Comparison of ENCODE assay signal across 34 mouse cellular contexts in genomic region chr4:95439834-95440233, GRCm38 (mm10).
DNase-seq lines count a peak whose midpoint lies in the region; ATAC-seq and TF ChIP-seq lines count a peak whose summit lies in the region.
"Had no signal": no experiment of that assay in that cellular context is flagged by ENCODE, and none has a peak within 500 bp of the region (broad histone marks: within the 10 kb centered on the region; RNA-seq: fewer than 3 reads in every experiment).

No protein-coding gene starts in this region.

- H3K9ac ChIP-seq in forebrain, postnatal 0 days = no peak overlapping the region
- H3K9ac ChIP-seq: embryonic facial prominence, embryonic 12.5 days; intestine, embryonic 15.5 days; limb, embryonic 15.5 days; liver, embryonic 13.5 days; neural tube, embryonic 15.5 days; stomach, embryonic 15.5 days had no signal

- ATAC-seq in frontal cortex, adult (ENCODE audit: low TSS enrichment) = 0 out of 2 replicates have a peak, but pooled peaks have one; percentile 34
- no peak for ATAC-seq in forebrain, postnatal 0 days
- ATAC-seq: CD4-positive, CD25-positive, alpha-beta regulatory T cell, adult 4 months; forebrain, embryonic 14.5 days; hindbrain, postnatal 0 days; intestine, embryonic 15.5 days; lung, postnatal 0 days; Patski had no signal

- H3K27me3 ChIP-seq in forebrain, postnatal 0 days (ENCODE audit: insufficient read depth, low read length) = no peaks in the 10 kb centered on the region
- H3K27me3 ChIP-seq: embryonic facial prominence, embryonic 12.5 days; intestine, embryonic 15.5 days; limb, embryonic 15.5 days; liver, embryonic 13.5 days; neural tube, embryonic 15.5 days; Patski; stomach, embryonic 15.5 days had no signal

- no peak for TF ChIP-seq CTCF in forebrain, postnatal 0 days (IDR thresholded peaks at IDR 0.05; ENCODE audit: low read depth)

- H3K36me3 ChIP-seq in forebrain, postnatal 0 days (ENCODE audit: insufficient read depth) = no peaks in the 10 kb centered on the region
- H3K36me3 ChIP-seq: embryonic facial prominence, embryonic 12.5 days; intestine, embryonic 15.5 days; limb, embryonic 10.5 days; limb, embryonic 15.5 days; liver, embryonic 13.5 days; neural tube, embryonic 15.5 days; stomach, embryonic 15.5 days had no signal

- WGBS in forebrain, postnatal 0 days = 14% methylated on average over 1 of the region's 1 CpGs

- no peak overlapping the region for H3K27ac ChIP-seq in forebrain, postnatal 0 days (ENCODE audit: low read depth, low read length)
- H3K27ac ChIP-seq: embryonic facial prominence, embryonic 12.5 days; hindbrain, postnatal 0 days; intestine, embryonic 15.5 days; kidney, postnatal 0 days; limb, embryonic 10.5 days; limb, embryonic 15.5 days; liver, embryonic 13.5 days; macrophage; neural tube, embryonic 15.5 days; stomach, embryonic 15.5 days had no signal

- no peaks in the 10 kb centered on the region for H3K4me1 ChIP-seq in forebrain, postnatal 0 days (ENCODE audit: insufficient read depth)
- H3K4me1 ChIP-seq: intestine, embryonic 15.5 days; liver, embryonic 13.5 days; neural tube, embryonic 15.5 days had no signal

- H3K9me3 ChIP-seq in forebrain, postnatal 0 days (ENCODE audit: low read length) = no peaks in the 10 kb centered on the region
- H3K9me3 ChIP-seq: embryonic facial prominence, embryonic 12.5 days; intestine, embryonic 15.5 days; limb, embryonic 10.5 days; limb, embryonic 15.5 days; liver, embryonic 13.5 days; neural tube, embryonic 15.5 days; stomach, embryonic 15.5 days had no signal

- no peak overlapping the region for H3K4me2 ChIP-seq in forebrain, postnatal 0 days (ENCODE audit: low read depth)
- H3K4me2 ChIP-seq: embryonic facial prominence, embryonic 12.5 days; intestine, embryonic 15.5 days; limb, embryonic 15.5 days; liver, embryonic 13.5 days; neural tube, embryonic 15.5 days; stomach, embryonic 15.5 days had no signal

- H3K4me3 ChIP-seq in forebrain, postnatal 0 days (ENCODE audit: low read depth, low read length) = no peak overlapping the region
- H3K4me3 ChIP-seq: embryonic facial prominence, embryonic 12.5 days; intestine, embryonic 15.5 days; limb, embryonic 10.5 days; limb, embryonic 15.5 days; liver, embryonic 13.5 days; neural tube, embryonic 15.5 days; stomach, embryonic 15.5 days had no signal

- no peak for DNase-seq in frontal cortex, postnatal 14 days (ENCODE audit: low spot score in 2 of 2)
- peak; percentile 32 for DNase-seq in MN1 (ENCODE audit: low spot score)
- DNase-seq in adrenal gland, postnatal 14 days = peak; percentile 12
- no peak for DNase-seq in forebrain, postnatal 0 days
- no peak for DNase-seq in urinary bladder, postnatal 36 days (ENCODE audit: low spot score in 2 of 2)
- DNase-seq in urinary bladder, adult 2 months (ENCODE audit: low spot score) = no peak
- DNase-seq: cerebellum, adult 11 months; cerebellum, adult 9-11 months; embryo, embryonic 11 days; gastrocnemius, postnatal 14 days; heart, postnatal 14 days; kidney, adult 8-10 months; kidney, postnatal 4 days; layer of hippocampus, postnatal 36 days; liver, embryonic 13.5 days; lung, adult 18-20 months; midbrain, embryonic 14.5 days; retina, postnatal 1 day; right cerebral cortex, postnatal 14 days; thymus, postnatal 14 days had no signal

Comparison
In these comparisons a context has a peak if more than half of its experiments do, and no peak if none do; other contexts are left out.
1. DNase-seq: peak in MN1 (single experiment) and adrenal gland, postnatal 14 days (single experiment); none in frontal cortex, postnatal 14 days (0 of 2), forebrain, postnatal 0 days (single experiment), urinary bladder, postnatal 36 days (0 of 2) and urinary bladder, adult 2 months (single experiment).